24 mouse cellular contexts compared by ENCODE assay signal in genomic region chr11:4756984-4757788, GRCm38 (mm10). TPM values are rescaled to one million over a fixed set of nuclear protein-coding genes. Genes with fewer than 3 reads are reported as not detected.
DNase-seq lines count a peak whose midpoint lies in the region; ATAC-seq and TF ChIP-seq lines count a peak whose summit lies in the region.
"Had no signal": no experiment of that assay in that cellular context is flagged by ENCODE, and none has a peak within 500 bp of the region (broad histone marks: within the 10 kb centered on the region; RNA-seq: fewer than 3 reads in every experiment).

No protein-coding gene starts in this region.

- no peak for TF ChIP-seq EP300 in CH12.LX (IDR thresholded peaks at IDR 0.05; ENCODE audit: low read length)

- no peaks in the 10 kb centered on the region for H3K79me2 ChIP-seq in CH12.LX (replicated peaks; ENCODE audit: control insufficient read depth, extremely low read depth, insufficient read depth, poor library complexity, severe bottlenecking)

- TF ChIP-seq RAD21 in CH12.LX (IDR thresholded peaks at IDR 0.05; ENCODE audit: low read depth, low read length), result no peak

- dilution Hi-C loops in CH12.LX (cut with MboI; ENCODE audit: extremely low pct_ligation_motif_present, extremely low pct_unique_long_range_greater_than_20kb, low sequenced_read_pairs), result no loop called here

- no peaks in the 10 kb centered on the region for H3K9me3 ChIP-seq in forebrain, embryonic 14.5 days (replicated peaks; ENCODE audit: control insufficient read depth, low read length)
- peaks cover 4% of the 10 kb centered on the region; the same call in 1 of the 2 replicates for H3K9me3 ChIP-seq in forebrain, embryonic 16.5 days (ENCODE audit: control insufficient read depth, low read length)
- H3K9me3 ChIP-seq in CH12.LX (replicated peaks; ENCODE audit: low read length), result peaks cover 8% of the 10 kb centered on the region
- H3K9me3 ChIP-seq: forebrain, embryonic 12.5 days; lung, embryonic 15.5 days had no signal

- peaks cover 5% of the 10 kb centered on the region; the same call in 1 of the 2 replicates for H3K4me1 ChIP-seq in forebrain, embryonic 14.5 days (ENCODE audit: control insufficient read depth, insufficient read depth, low read length)
- H3K4me1 ChIP-seq in forebrain, embryonic 16.5 days (replicated peaks; ENCODE audit: control insufficient read depth, insufficient read depth, low read length), result peaks cover 8% of the 10 kb centered on the region
- H3K4me1 ChIP-seq in CH12.LX (ENCODE audit: control insufficient read depth in 1 of 2, insufficient read depth in 2 of 2), result peaks cover 10 to 52% of the 10 kb centered on the region in 2 experiments
- H3K4me1 ChIP-seq: liver, embryonic 12.5 days had no signal

- in situ Hi-C loops in CH12.LX (cut with MboI; ENCODE audit: low pct_ligation_motif_present, low pct_unique_long_range_greater_than_20kb, low sequenced_read_pairs), result no loop called here

- 73% methylated on average over 11 of the region's 11 CpGs for WGBS in forebrain, embryonic 14.5 days
- WGBS in forebrain, embryonic 16.5 days, result 69% methylated on average over 11 of the region's 11 CpGs

- H3K27me3 ChIP-seq in forebrain, embryonic 14.5 days (replicated peaks; ENCODE audit: control insufficient read depth, insufficient read depth, low read length), result 0 out of 2 replicates have a peak, but pooled peaks cover 2% of the 10 kb centered on the region
- no peaks in the 10 kb centered on the region for H3K27me3 ChIP-seq in forebrain, embryonic 16.5 days (replicated peaks; ENCODE audit: control insufficient read depth, insufficient read depth, low read length)
- H3K27me3 ChIP-seq in CH12.LX (replicated peaks), result no peaks in the 10 kb centered on the region

- peak; percentile 44; the same call in 1 of the 2 replicates for ATAC-seq in forebrain, embryonic 14.5 days
- ATAC-seq in forebrain, embryonic 16.5 days, result no peak
- ATAC-seq: CD4-positive, CD25-positive, alpha-beta regulatory T cell, adult 4 months; liver, embryonic 12.5 days had no signal

- TF ChIP-seq POLR2A in CH12.LX (IDR thresholded peaks at IDR 0.05; ENCODE audit: low read depth, low read length), result no peak

- H3K4me2 ChIP-seq in forebrain, embryonic 14.5 days (ENCODE audit: low read length), result no peak overlapping the region
- H3K4me2 ChIP-seq in forebrain, embryonic 16.5 days (ENCODE audit: low read length), result no peak overlapping the region
- H3K4me2 ChIP-seq in CH12.LX (ENCODE audit: insufficient read depth, low read depth, poor library complexity, severe bottlenecking), result no peak overlapping the region
- H3K4me2 ChIP-seq: forebrain, embryonic 12.5 days; heart, embryonic 12.5 days; limb, embryonic 12.5 days; liver, embryonic 12.5 days; lung, embryonic 15.5 days; midbrain, embryonic 11.5 days had no signal

- no peak overlapping the region for H3K4me3 ChIP-seq in forebrain, embryonic 14.5 days (ENCODE audit: low read depth, low read length)
- H3K4me3 ChIP-seq in forebrain, embryonic 16.5 days (replicated peaks; ENCODE audit: low read length), result no peak overlapping the region
- no peak overlapping the region for H3K4me3 ChIP-seq in CH12.LX (replicated peaks in 1 of 3; ENCODE audit: low read depth in 2 of 3, low read length in 2 of 3, poor library complexity in 1 of 3)
- H3K4me3 ChIP-seq: embryonic facial prominence, embryonic 10.5 days; forebrain, embryonic 12.5 days; heart, embryonic 12.5 days; limb, embryonic 12.5 days; liver, embryonic 12.5 days; lung, embryonic 15.5 days had no signal

- H3K27ac ChIP-seq in forebrain, embryonic 14.5 days (ENCODE audit: low read depth, low read length), result no peak overlapping the region
- no peak overlapping the region for H3K27ac ChIP-seq in forebrain, embryonic 16.5 days (ENCODE audit: low read length)
- no peak overlapping the region for H3K27ac ChIP-seq in CH12.LX (ENCODE audit: insufficient read depth, low read depth)
- H3K27ac ChIP-seq: embryonic facial prominence, embryonic 10.5 days; forebrain, embryonic 12.5 days; limb, embryonic 12.5 days; liver, embryonic 12.5 days; lung, embryonic 15.5 days; macrophage had no signal

- TF ChIP-seq CTCF in CH12.LX (conservative IDR thresholded peaks at IDR 0.05 in 1 of 2, IDR thresholded peaks at IDR 0.05 in 1 of 2; ENCODE audit: low read depth in 2 of 2, low read length in 2 of 2), result no peak

- H3K9ac ChIP-seq in forebrain, embryonic 14.5 days (ENCODE audit: low read length), result no peak overlapping the region
- H3K9ac ChIP-seq in forebrain, embryonic 16.5 days (replicated peaks; ENCODE audit: low read depth, low read length), result no peak overlapping the region
- H3K9ac ChIP-seq in CH12.LX (ENCODE audit: insufficient read depth, low read depth), result no peak overlapping the region
- H3K9ac ChIP-seq: forebrain, embryonic 12.5 days; heart, embryonic 12.5 days; limb, embryonic 12.5 days; liver, embryonic 12.5 days; lung, embryonic 15.5 days had no signal

- H3K36me3 ChIP-seq in forebrain, embryonic 14.5 days (ENCODE audit: control insufficient read depth, insufficient read depth, low read length), result no peaks in the 10 kb centered on the region
- H3K36me3 ChIP-seq in forebrain, embryonic 16.5 days (ENCODE audit: control insufficient read depth, insufficient read depth), result no peaks in the 10 kb centered on the region
- H3K36me3 ChIP-seq in CH12.LX (replicated peaks in 1 of 2; ENCODE audit: control insufficient read depth in 1 of 2, insufficient read depth in 1 of 2, low read length in 1 of 2), result peaks cover 0 to 1% of the 10 kb centered on the region in 2 experiments
- H3K36me3 ChIP-seq: embryonic facial prominence, embryonic 10.5 days; forebrain, embryonic 12.5 days; heart, embryonic 12.5 days; limb, embryonic 12.5 days; liver, embryonic 12.5 days; lung, embryonic 15.5 days had no signal

- DNase-seq in forebrain, embryonic 14.5 days (ENCODE audit: low spot score), result no peak
- DNase-seq in CH12.LX (ENCODE audit: extremely low read depth), result no peak
- peak; percentile 80 for DNase-seq in embryo, embryonic 10 days (ENCODE audit: low spot score)
- DNase-seq in mesoderm, embryonic 11.5 days (ENCODE audit: low read depth, low spot score), result peak; percentile 71
- no peak for DNase-seq in layer of hippocampus, adult 18-20 months (ENCODE audit: low spot score in 2 of 2)
- DNase-seq in cerebellum, postnatal 36 days, result no peak
- DNase-seq: cerebellum, adult 8-10 months; gastrocnemius, postnatal 10 days; heart, adult 11 months; heart, postnatal 14 days; kidney, adult 2 months; kidney, postnatal 14 days; retina, postnatal 1 day; thymus, postnatal 25 days had no signal

TF ChIP-seq in CH12.LX, 34 proteins besides CTCF, POLR2A, EP300 and RAD21:
- no peak for TF ChIP-seq ZC3H11A (IDR thresholded peaks at IDR 0.05; ENCODE audit: low read depth, low read length)
- TF ChIP-seq E2F4 (IDR thresholded peaks at IDR 0.05; ENCODE audit: insufficient replicate concordance, low read depth, low read length), result no peak
- peak; percentile 52 for TF ChIP-seq ZKSCAN1 (IDR thresholded peaks at IDR 0.05; ENCODE audit: borderline replicate concordance, low read depth, low read length)

RNA-seq across cellular contexts. Expression of gene Cabp7, which starts 10.6 kb away (rescaled TPM):
- polyA plus RNA-seq in forebrain, embryonic 14.5 days (2014; fragmentation: Nextera tagmentation; extraction: Ambion mirVana), result 1.4 and 1.5 TPM in 2 replicates
- polyA plus RNA-seq in forebrain, embryonic 16.5 days (2015; fragmentation: Nextera tagmentation; extraction: Ambion mirVana), result 1.5 and 1.6 TPM in 2 replicates
- total RNA-seq in CH12.LX (2012; rRNA removed), result 0.50 and 0.51 TPM in 2 replicates
- total RNA-seq in CH12.LX (2014; rRNA removed), result not detected in 2 replicates
- polyA plus RNA-seq in CH12.LX (2012; ENCODE audit: insufficient read length, low read depth), result not detected in 2 replicates
- 100 to 1,000 TPM; 320 to 358 TPM for total RNA-seq in layer of hippocampus, adult 18-20 months (2021)
- total RNA-seq: heart, postnatal 14 days had no signal
- polyA plus RNA-seq: kidney, adult 2 months; lung, embryonic 15.5 days had no signal

RNA-seq across cellular contexts. Expression of gene Zmat5, which starts 52.7 kb away (rescaled TPM):
- polyA plus RNA-seq in forebrain, embryonic 14.5 days (2014; fragmentation: Nextera tagmentation; extraction: Ambion mirVana), result 77.3 and 92.4 TPM in 2 replicates
- 70.2 and 75.5 TPM in 2 replicates for polyA plus RNA-seq in forebrain, embryonic 16.5 days (2015; fragmentation: Nextera tagmentation; extraction: Ambion mirVana)
- total RNA-seq in CH12.LX (2012; rRNA removed), result 74.8 and 75.2 TPM in 2 replicates
- 27.9 and 35.9 TPM in 2 replicates for total RNA-seq in CH12.LX (2014; rRNA removed)
- 41.8 and 51.4 TPM in 2 replicates for polyA plus RNA-seq in CH12.LX (2012; ENCODE audit: insufficient read length, low read depth)
- total RNA-seq in layer of hippocampus, adult 18-20 months (2021), result 10 to 100 TPM; 32.4 to 34.4 TPM

RNA-seq across cellular contexts. Expression of gene Uqcr10, which starts 53.0 kb away (rescaled TPM):
- polyA plus RNA-seq in forebrain, embryonic 14.5 days (2014; fragmentation: Nextera tagmentation; extraction: Ambion mirVana), result 538 and 693 TPM in 2 replicates
- 487 and 509 TPM in 2 replicates for polyA plus RNA-seq in forebrain, embryonic 16.5 days (2015; fragmentation: Nextera tagmentation; extraction: Ambion mirVana)
- total RNA-seq in CH12.LX (2012; rRNA removed) (1,522 and 1,539 TPM in 2 replicates), CH12.LX (2014; rRNA removed) (905 and 1,007 TPM in 2 replicates)
- 740 and 776 TPM in 2 replicates for polyA plus RNA-seq in CH12.LX (2012; ENCODE audit: insufficient read length, low read depth)
- total RNA-seq in layer of hippocampus, adult 18-20 months (2021), result 100 to 1,000 TPM; 372 to 389 TPM

Comparison
In these comparisons a context has a peak if more than half of its experiments do, and no peak if none do; other contexts are left out.
1. DNase-seq: peak in embryo, embryonic 10 days (single experiment) and mesoderm, embryonic 11.5 days (single experiment); none in forebrain, embryonic 14.5 days (single experiment), CH12.LX (single experiment), layer of hippocampus, adult 18-20 months (0 of 2) and cerebellum, postnatal 36 days (0 of 2).